Mouse (Mus musculus): ENCODE measurements around the gene Sar1b.
"Not testable (repeated sequence)": the region's sequence is repeated elsewhere in the genome, so short reads cannot be mapped to it uniquely, and the experiment has no call there.

Gene Sar1b

GRCm38 (mm10) chr11:51780773-51781267 lies 17.3 kb downstream of the Sar1b start:
- DNase-seq: no peak

DNA sequence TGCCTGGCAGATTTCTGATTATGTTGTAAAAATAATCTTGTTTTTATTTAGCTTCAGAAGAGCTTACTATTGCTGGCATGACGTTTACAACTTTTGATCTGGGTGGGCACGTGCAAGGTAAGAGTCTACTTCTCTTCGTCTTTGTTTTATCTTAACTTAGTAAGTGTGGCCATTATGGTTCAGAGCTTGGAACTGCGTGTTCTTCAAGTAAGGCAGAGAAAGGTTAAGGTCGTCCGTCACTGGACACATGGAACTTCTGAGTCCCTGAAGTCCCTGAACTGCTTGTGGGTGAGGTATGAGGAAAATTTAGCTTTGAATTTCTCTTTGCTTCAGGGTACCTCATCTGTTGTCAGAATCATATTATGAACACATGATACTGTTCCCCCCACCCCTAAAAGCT lies 19.2 kb downstream of the Sar1b start:
- DNase-seq: no peak

GRCm38 (mm10) chr11:51785926-51786325 lies 22.4 kb downstream of the Sar1b start:
- peak in 1 of 2 experiments; percentile 76 for DNase-seq

- not testable (repeated sequence) for DNase-seq
Measured at GRCm38 (mm10) chr11:51789735-51790134, 26.2 kb downstream of the Sar1b start.

DNA sequence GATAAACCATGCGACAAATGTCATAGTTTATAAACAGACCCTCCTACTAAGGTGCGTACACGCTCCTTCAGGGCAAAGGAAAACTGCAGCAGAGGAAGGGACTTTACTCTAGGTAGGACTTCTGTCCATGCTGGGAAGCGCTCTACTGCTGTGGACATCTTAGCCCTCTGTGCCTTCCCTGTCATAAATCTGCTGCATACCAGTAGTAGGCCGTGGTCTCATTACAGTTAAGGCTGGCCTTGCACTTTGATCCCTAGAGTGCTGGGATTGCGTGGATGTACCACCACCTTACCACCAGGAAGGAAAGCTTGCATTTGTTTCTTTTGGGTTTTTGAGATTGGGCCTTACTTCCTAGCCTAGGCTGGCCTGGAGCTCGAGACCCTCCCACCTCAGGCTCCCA lies 27.2 kb downstream of the Sar1b start:
- DNase-seq: no peak

GRCm38 (mm10) chr11:51796272-51796671 lies 32.8 kb downstream of the Sar1b start:
- DNase-seq: no peak

- no peak for DNase-seq
Measured at GRCm38 (mm10) chr11:51800634-51801325, 37.3 kb downstream of the Sar1b start.

DNA sequence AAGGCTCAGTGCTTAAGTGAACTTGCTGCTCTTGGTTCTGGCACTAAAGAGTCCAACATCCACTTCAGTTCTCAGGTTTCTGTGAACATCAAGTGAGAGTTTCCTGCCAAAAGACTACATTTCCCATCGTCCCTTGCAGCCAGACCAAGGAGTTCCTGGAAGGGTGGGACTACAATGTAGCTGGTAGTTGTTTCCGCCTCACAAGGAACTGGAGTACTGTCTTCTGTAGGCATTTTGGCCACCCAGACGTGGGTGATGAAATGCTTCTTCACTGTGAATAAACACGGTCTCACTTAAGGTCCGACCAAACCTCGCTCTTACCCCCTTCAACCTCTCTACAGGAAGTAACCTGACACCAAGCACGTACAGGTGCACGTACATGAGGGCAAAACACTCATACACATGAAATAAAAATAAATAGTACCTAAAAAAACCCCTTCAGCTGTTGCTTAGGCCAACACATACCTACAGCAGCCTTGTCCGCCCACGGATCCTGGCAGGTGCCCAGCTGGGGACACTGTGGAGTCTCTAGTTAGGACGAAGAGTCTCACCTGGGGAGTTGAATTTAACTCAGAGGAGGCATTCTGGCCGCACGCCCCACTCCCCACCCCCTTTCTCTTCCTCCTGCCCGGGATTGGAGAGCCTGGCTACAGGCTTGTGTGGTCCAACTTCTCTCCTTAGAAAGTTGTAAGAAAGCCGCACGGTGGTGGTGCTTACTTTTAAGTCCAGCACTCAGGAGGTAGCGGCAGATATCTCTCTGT lies 41.9 kb downstream of the Sar1b start:
- peak; percentile 81 to 88 for DNase-seq

DNA sequence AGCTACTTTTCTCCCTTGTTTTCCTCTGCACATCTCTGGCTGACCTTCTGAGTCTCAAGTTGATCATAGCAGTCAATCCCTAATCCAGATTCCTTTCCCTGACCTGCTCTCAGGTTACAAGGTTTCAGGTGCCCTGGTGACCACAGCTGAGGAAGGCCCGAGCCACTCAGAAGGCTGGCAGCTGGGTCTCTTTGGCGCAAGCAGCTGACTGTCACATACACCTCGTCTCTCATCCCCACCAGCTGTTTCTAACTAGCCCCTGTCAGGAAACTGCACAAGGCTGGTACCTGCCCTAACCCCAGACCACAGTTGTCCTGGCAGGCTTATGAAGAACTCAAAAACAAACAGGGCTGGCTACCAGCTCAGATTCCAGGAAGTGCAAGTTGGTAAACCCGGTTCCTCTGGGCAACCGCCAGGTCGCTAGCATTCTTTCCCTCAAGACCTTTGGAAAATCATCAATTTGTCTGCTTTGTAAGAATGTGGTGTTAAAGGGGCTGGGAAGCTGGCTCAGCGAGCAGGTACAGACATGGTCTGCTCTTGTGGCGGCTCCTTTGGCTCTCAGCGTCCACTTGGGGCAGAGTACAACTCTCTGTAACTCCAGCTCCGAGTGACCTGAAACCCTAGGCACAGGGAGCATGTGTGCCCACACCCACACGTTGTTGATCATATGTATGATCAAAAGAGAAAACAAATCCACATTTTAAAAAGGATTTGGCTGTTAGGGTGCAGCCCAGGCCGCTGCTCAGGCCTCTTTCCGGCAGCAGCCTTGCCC lies 43.8 kb downstream of the Sar1b start:
- peak; percentile 29 to 53 for DNase-seq

DNA sequence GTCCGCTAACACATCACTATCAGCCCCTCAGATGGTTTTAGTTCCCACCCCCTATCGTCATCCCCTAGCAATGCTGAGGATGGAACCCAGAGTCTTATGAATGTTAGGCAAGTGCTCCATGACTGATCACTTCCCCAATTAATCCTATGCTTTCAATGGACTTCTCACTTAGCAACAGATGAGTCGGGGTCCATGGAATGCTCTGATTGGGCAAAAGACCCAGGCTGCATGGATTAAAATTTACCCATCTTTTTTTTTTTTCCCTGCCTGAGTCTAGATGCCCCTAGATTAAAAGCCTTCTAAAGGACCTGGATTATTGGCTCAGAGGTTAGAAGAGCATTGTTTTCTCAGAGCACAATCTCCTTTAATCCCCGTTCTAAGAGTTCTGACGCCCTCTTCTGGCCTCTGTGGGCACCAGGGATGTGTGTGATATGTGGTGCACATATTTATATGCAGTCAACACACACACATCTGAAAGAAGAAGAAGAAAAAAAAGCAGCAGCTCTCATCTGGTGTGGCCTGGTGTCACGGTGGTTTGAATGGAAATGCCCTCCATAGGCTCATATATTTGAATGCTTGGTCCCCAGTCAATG lies 46.2 kb downstream of the Sar1b start:
- DNase-seq: peak in 1 of 2 experiments; percentile 63

- DNase-seq: no peak
Measured at GRCm38 (mm10) chr11:51811230-51811629, 47.7 kb downstream of the Sar1b start.

- DNase-seq: no peak
Measured at GRCm38 (mm10) chr11:51812022-51812546, 48.6 kb downstream of the Sar1b start.

- peak; percentile 88 to 95 for DNase-seq
Measured at GRCm38 (mm10) chr11:51817756-51818155, 54.3 kb downstream of the Sar1b start.

GRCm38 (mm10) chr11:51818837-51819236 lies 55.4 kb downstream of the Sar1b start:
- peak; percentile 28 to 68 for DNase-seq

DNA sequence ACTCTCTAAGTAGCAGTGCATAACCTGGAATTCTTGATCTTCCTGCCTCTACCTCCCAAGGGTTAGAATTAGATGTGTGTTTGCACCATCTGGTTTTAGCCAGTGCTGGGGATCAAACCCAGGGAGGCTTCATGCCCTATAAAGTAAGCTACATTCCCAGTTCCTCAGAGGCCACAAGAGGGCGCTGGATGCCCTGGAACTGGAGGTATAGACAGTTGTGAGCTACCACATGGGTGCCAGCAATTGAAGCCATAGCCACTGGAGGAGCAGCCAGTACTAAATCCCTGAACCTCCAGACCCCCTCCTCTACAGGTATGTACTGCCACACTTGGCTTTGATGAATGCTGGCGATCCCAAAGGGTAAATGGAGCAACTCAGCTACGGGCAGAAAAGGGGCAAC lies 56.5 kb downstream of the Sar1b start:
- DNase-seq: peak; percentile 71 to 78

GRCm38 (mm10) chr11:51820861-51821260 lies 57.4 kb downstream of the Sar1b start:
- peak; percentile 84 to 92 for DNase-seq

GRCm38 (mm10) chr11:51822736-51823135 lies 59.2 kb downstream of the Sar1b start:
- no peak for DNase-seq

DNA sequence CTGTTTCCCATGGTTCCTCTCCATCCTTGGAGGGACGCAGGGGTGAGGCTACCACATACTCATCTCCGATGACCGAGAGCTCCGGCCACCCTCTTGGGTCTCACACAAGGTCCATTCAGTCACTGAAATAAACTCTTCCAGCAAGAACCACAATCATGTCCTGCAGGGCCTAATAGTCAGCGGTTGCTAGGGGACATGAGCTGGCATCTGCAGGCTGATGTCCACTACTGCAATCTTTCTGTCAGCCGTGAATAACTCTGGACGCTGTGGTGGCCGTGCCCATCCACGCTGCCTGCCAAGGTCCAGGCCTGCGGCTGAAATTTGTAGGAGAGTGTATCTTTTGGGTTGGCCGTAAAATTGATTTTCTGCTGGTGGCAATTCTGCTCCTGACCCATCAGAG lies 59.8 kb downstream of the Sar1b start:
- DNase-seq: no peak

DNA sequence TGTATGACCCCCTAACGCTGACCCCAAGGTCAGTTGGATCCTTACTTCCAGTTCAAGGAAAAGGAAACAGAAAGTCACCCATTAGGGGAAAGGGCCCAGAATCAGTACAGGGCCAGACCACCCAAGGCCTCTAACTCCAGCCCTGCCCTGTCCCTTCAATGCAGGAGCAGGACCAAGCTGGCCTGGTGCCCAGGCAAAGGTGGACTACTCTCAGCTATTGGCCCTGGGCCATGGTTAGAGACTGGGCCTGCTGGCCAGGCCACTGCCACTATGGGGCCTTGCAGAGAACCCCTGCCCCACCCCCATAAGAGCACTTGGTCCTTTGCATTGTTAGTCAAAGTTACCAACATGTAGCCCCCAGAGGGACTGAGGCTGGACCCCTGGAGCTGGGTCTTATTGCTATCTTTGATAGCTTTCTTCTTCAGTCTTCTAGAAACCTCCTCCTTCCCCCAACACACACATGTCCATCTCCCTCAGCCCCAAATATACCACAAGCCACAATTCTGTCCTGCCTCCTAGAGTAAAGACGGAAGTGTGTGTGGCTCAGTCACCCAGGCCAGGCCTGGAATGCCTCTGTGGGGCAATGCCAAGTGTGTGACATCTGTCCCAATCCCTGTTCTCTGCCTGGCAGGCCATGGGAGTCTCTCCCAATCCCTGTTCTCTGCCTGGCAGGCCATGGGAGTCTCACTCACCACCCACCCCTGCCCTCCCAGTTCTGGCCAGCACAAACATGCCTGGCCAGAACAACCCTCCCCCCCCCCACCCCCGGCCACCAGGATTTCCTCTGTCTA lies 60.7 kb downstream of the Sar1b start:
- DNase-seq: peak; percentile 91 to 93

GRCm38 (mm10) chr11:51824867-51825424 lies 61.5 kb downstream of the Sar1b start:
- no peak for DNase-seq

Data from kidney, postnatal 25 days (tissue).